Mouse (Mus musculus) telencephalon, adult 2 months (tissue): ENCODE measurements around the gene Fam117b.
A peak's percentile ranks its signal among the peaks of the same experiment; 100 is the strongest.

ENCODE experiments used
- DNase-seq: peaks from one replicate; pipeline ENCODE4 v3.0.0-alpha.2; 2011; ENCODE audit warnings: low read depth, low spot score

Gene Fam117b

GRCm38 (mm10) chr1:59912413-59913157, at the start of gene Fam117b:
Gene Fam117b, plus strand, starts transcription at chr1:59913006.
- peak; percentile 95 for DNase-seq

GRCm38 (mm10) chr1:59868041-59868440, 44.8 kb upstream of the Fam117b start:
- DNase-seq, result no peak

- no peak for DNase-seq
These were observed 38.8 kb upstream of the Fam117b start for GRCm38 (mm10) chr1:59874023-59874422.

GRCm38 (mm10) chr1:59878098-59878497, 34.7 kb upstream of the Fam117b start:
- peak; percentile 11 for DNase-seq

GRCm38 (mm10) chr1:59883349-59884134, 29.3 kb upstream of the Fam117b start:
- peak; percentile 27 for DNase-seq

GRCm38 (mm10) chr1:59886899-59887298, 25.9 kb upstream of the Fam117b start:
- peak; percentile 42 for DNase-seq

GRCm38 (mm10) chr1:59888018-59888417, 24.8 kb upstream of the Fam117b start:
- DNase-seq, result no peak

GRCm38 (mm10) chr1:59891185-59891584, 21.6 kb upstream of the Fam117b start:
- DNase-seq, result no peak

- no peak for DNase-seq
These were observed 20.0 kb upstream of the Fam117b start for GRCm38 (mm10) chr1:59892777-59893176.

- no peak for DNase-seq
These were observed 18.8 kb upstream of the Fam117b start for GRCm38 (mm10) chr1:59894025-59894424.

- peak; percentile 47 for DNase-seq
These were observed 17.4 kb upstream of the Fam117b start for GRCm38 (mm10) chr1:59895456-59895855.

GRCm38 (mm10) chr1:59897147-59897798, 15.5 kb upstream of the Fam117b start:
- no peak for DNase-seq

GRCm38 (mm10) chr1:59899679-59900078, 13.1 kb upstream of the Fam117b start:
- no peak for DNase-seq

GRCm38 (mm10) chr1:59901082-59901876, 11.5 kb upstream of the Fam117b start:
- no peak for DNase-seq

- no peak for DNase-seq
These were observed 10.2 kb upstream of the Fam117b start for GRCm38 (mm10) chr1:59902634-59903033.

GRCm38 (mm10) chr1:59904630-59905295, 8.0 kb upstream of the Fam117b start:
- no peak for DNase-seq

- no peak for DNase-seq
These were observed 6.9 kb upstream of the Fam117b start for GRCm38 (mm10) chr1:59905916-59906315.

GRCm38 (mm10) chr1:59906819-59907521, 5.8 kb upstream of the Fam117b start:
- no peak for DNase-seq

GRCm38 (mm10) chr1:59907700-59908099, 5.1 kb upstream of the Fam117b start:
- no peak for DNase-seq

- no peak for DNase-seq
These were observed 1.9 kb upstream of the Fam117b start for GRCm38 (mm10) chr1:59910941-59911340.
